Mouse (Mus musculus) testis, adult 2 months (tissue): ENCODE results near the gene Ift81.

Source experiments
- CTCF ChIP-seq: fragments of 200-500 bp; IDR thresholded peaks from 2 replicates; pipeline ENCODE4 v1.5.1; 2012; ENCODE audit warnings: low read depth, mild to moderate bottlenecking, inconsistent platforms, low read length, moderate library complexity; ENCODE audit not compliant: control insufficient read depth, insufficient read depth, insufficient replicate concordance
- POLR2A ChIP-seq: fragments of 200-500 bp; IDR thresholded peaks from 2 replicates; pipeline ENCODE4 v1.6.1; 2012; ENCODE audit warnings: low read depth, mild to moderate bottlenecking, inconsistent platforms, low read length, moderate library complexity; ENCODE audit not compliant: control insufficient read depth

- TF ChIP-seq CTCF (no peak), POLR2A (no peak)
These were observed 30.2 kb downstream of the Ift81 start for GRCm38 (mm10) chr5:122584093-122584492.
